Mouse (Mus musculus): Measurements from ENCODE around the gene Trp53i11. TPM values are rescaled to one million over a fixed set of nuclear protein-coding genes. Genes with fewer than 3 reads are reported as not detected.

The Trp53i11 gene
- total and polyA plus RNA-seq, 2 experiments: 1.9 to 9.1 TPM

GRCm38 (mm10) chr2:93214192-93214591 lies 26.8 kb downstream of the Trp53i11 start:
- Histone ChIP-seq H3K9ac (ENCODE audit: low read depth, low read length) (no peak overlapping the region), H3K36me3 (ENCODE audit: control insufficient read depth, insufficient read depth, low read length) (no peaks in the 10 kb centered on the region)
- peak; percentile 16 for DNase-seq (ENCODE audit: extremely low read depth, low read depth, low spot score)

GRCm38 (mm10) chr2:93215790-93216189 lies 28.4 kb downstream of the Trp53i11 start:
- Histone ChIP-seq H3K4me1 (ENCODE audit: control insufficient read depth, insufficient read depth, low read length) (no peaks in the 10 kb centered on the region; the same call in 1 of the 2 replicates), H3K4me3 (ENCODE audit: insufficient read depth, low read depth, low read length) (no peak overlapping the region), H3K27me3 (ENCODE audit: control insufficient read depth, insufficient read depth, low read length) (no peaks in the 10 kb centered on the region), H3K9ac (ENCODE audit: low read depth, low read length) (no peak overlapping the region), H3K36me3 (ENCODE audit: control insufficient read depth, insufficient read depth, low read length) (no peaks in the 10 kb centered on the region), H3K27ac (replicated peaks; ENCODE audit: insufficient read depth, low read depth, low read length) (no peak overlapping the region), H3K79me2 (ENCODE audit: control insufficient read depth, insufficient read depth, low read length) (no peaks in the 10 kb centered on the region)
- no peak for DNase-seq (ENCODE audit: extremely low read depth, low read depth, low spot score)
- TF ChIP-seq POLR2A (IDR thresholded peaks at IDR 0.05; ENCODE audit: extremely low read depth, insufficient read depth, low read length): no peak
- TF ChIP-seq CTCF (IDR thresholded peaks at IDR 0.05; ENCODE audit: low read depth, low read length): no peak
- WGBS: 81% methylated on average over 10 of the region's 10 CpGs

More at GRCm38 (mm10) chr2:93214192-93214591, 26.8 kb downstream of the Trp53i11 start:
- Histone ChIP-seq H3K27me3 (ENCODE audit: control insufficient read depth, insufficient read depth, low read length) (no peaks in the 10 kb centered on the region), H3K4me1 (ENCODE audit: control insufficient read depth, insufficient read depth, low read length) (no peaks in the 10 kb centered on the region; the same call in 1 of the 2 replicates), H3K27ac (replicated peaks; ENCODE audit: insufficient read depth, low read depth, low read length) (no peak overlapping the region), H3K4me3 (ENCODE audit: insufficient read depth, low read depth, low read length) (no peak overlapping the region), H3K79me2 (ENCODE audit: control insufficient read depth, insufficient read depth, low read length) (no peaks in the 10 kb centered on the region)
- WGBS: 56% methylated on average over 1 of the region's 1 CpGs
- TF ChIP-seq CTCF (IDR thresholded peaks at IDR 0.05; ENCODE audit: low read depth, low read length) (no peak), POLR2A (IDR thresholded peaks at IDR 0.05; ENCODE audit: extremely low read depth, insufficient read depth, low read length) (no peak)

- Histone ChIP-seq H3K27me3 (ENCODE audit: control insufficient read depth, insufficient read depth, low read length) (no peaks in the 10 kb centered on the region), H3K27ac (replicated peaks; ENCODE audit: insufficient read depth, low read depth, low read length) (no peak overlapping the region), H3K36me3 (ENCODE audit: control insufficient read depth, insufficient read depth, low read length) (no peaks in the 10 kb centered on the region), H3K4me3 (ENCODE audit: insufficient read depth, low read depth, low read length) (no peak overlapping the region), H3K9ac (ENCODE audit: low read depth, low read length) (no peak overlapping the region), H3K4me1 (ENCODE audit: control insufficient read depth, insufficient read depth, low read length) (no peaks in the 10 kb centered on the region; the same call in 1 of the 2 replicates), H3K79me2 (ENCODE audit: control insufficient read depth, insufficient read depth, low read length) (no peaks in the 10 kb centered on the region)
- TF ChIP-seq CTCF (IDR thresholded peaks at IDR 0.05; ENCODE audit: low read depth, low read length) (peak; percentile 81), POLR2A (IDR thresholded peaks at IDR 0.05; ENCODE audit: extremely low read depth, insufficient read depth, low read length) (no peak)
- DNase-seq (ENCODE audit: extremely low read depth, low read depth, low spot score): peak; percentile 46
- WGBS: 20% methylated on average over 7 of the region's 7 CpGs
Measured at GRCm38 (mm10) chr2:93217015-93217414, 29.7 kb downstream of the Trp53i11 start.

- Histone ChIP-seq H3K79me2 (ENCODE audit: control insufficient read depth, insufficient read depth, low read length) (no peaks in the 10 kb centered on the region), H3K36me3 (ENCODE audit: control insufficient read depth, insufficient read depth, low read length) (no peaks in the 10 kb centered on the region), H3K4me3 (ENCODE audit: insufficient read depth, low read depth, low read length) (no peak overlapping the region), H3K27me3 (ENCODE audit: control insufficient read depth, insufficient read depth, low read length) (no peaks in the 10 kb centered on the region), H3K9ac (ENCODE audit: low read depth, low read length) (no peak overlapping the region), H3K27ac (replicated peaks; ENCODE audit: insufficient read depth, low read depth, low read length) (no peak overlapping the region), H3K4me1 (ENCODE audit: control insufficient read depth, insufficient read depth, low read length) (no peaks in the 10 kb centered on the region; the same call in 1 of the 2 replicates)
- DNase-seq (ENCODE audit: extremely low read depth, low read depth, low spot score): no peak
- 82% methylated on average over 7 of the region's 7 CpGs for whole genome bisulfite sequencing
- TF ChIP-seq CTCF (IDR thresholded peaks at IDR 0.05; ENCODE audit: low read depth, low read length) (no peak), POLR2A (IDR thresholded peaks at IDR 0.05; ENCODE audit: extremely low read depth, insufficient read depth, low read length) (no peak)
Measured at GRCm38 (mm10) chr2:93218353-93218990, 31.1 kb downstream of the Trp53i11 start.

- Histone ChIP-seq H3K36me3 (ENCODE audit: control insufficient read depth, insufficient read depth, low read length) (no peaks in the 10 kb centered on the region), H3K4me3 (ENCODE audit: insufficient read depth, low read depth, low read length) (no peak overlapping the region), H3K4me1 (ENCODE audit: control insufficient read depth, insufficient read depth, low read length) (no peaks in the 10 kb centered on the region; the same call in 1 of the 2 replicates), H3K27me3 (ENCODE audit: control insufficient read depth, insufficient read depth, low read length) (no peaks in the 10 kb centered on the region), H3K79me2 (ENCODE audit: control insufficient read depth, insufficient read depth, low read length) (no peaks in the 10 kb centered on the region), H3K27ac (replicated peaks; ENCODE audit: insufficient read depth, low read depth, low read length) (no peak overlapping the region), H3K9ac (ENCODE audit: low read depth, low read length) (no peak overlapping the region)
- TF ChIP-seq POLR2A (IDR thresholded peaks at IDR 0.05; ENCODE audit: extremely low read depth, insufficient read depth, low read length) (no peak), CTCF (IDR thresholded peaks at IDR 0.05; ENCODE audit: low read depth, low read length) (no peak)
- DNase-seq (ENCODE audit: extremely low read depth, low read depth, low spot score): no peak
- 94% methylated on average over 3 of the region's 3 CpGs for WGBS
Measured at GRCm38 (mm10) chr2:93219576-93219975, 32.2 kb downstream of the Trp53i11 start.

- 67% methylated on average over 5 of the region's 5 CpGs for WGBS
- H3K4me3 ChIP-seq (ENCODE audit: insufficient read depth, low read depth, low read length): no peak overlapping the region
- no peaks in the 10 kb centered on the region for H3K27me3 ChIP-seq (ENCODE audit: control insufficient read depth, insufficient read depth, low read length)
- DNase-seq (ENCODE audit: extremely low read depth, low read depth, low spot score): no peak
- H3K36me3 ChIP-seq (ENCODE audit: control insufficient read depth, insufficient read depth, low read length): no peaks in the 10 kb centered on the region
- H3K79me2 ChIP-seq (ENCODE audit: control insufficient read depth, insufficient read depth, low read length): no peaks in the 10 kb centered on the region
- TF ChIP-seq POLR2A (IDR thresholded peaks at IDR 0.05; ENCODE audit: extremely low read depth, insufficient read depth, low read length) (no peak), CTCF (IDR thresholded peaks at IDR 0.05; ENCODE audit: low read depth, low read length) (0 out of 2 replicates have a peak, but pooled peaks have one; percentile 7)
- H3K4me1 ChIP-seq (ENCODE audit: control insufficient read depth, insufficient read depth, low read length): no peaks in the 10 kb centered on the region
- no peak overlapping the region for H3K9ac ChIP-seq (ENCODE audit: low read depth, low read length)
- no peak overlapping the region for H3K27ac ChIP-seq (replicated peaks; ENCODE audit: insufficient read depth, low read depth, low read length)
Measured at GRCm38 (mm10) chr2:93220447-93220846, 33.1 kb downstream of the Trp53i11 start.
